Mouse (Mus musculus) adipocyte (in vitro differentiated cells): ENCODE results near the gene Oat.

Experiments
- DNase-seq: peaks from one replicate; pipeline ENCODE4 v3.0.0-alpha.2; 2016; ENCODE audit warnings: low spot score

The Oat gene

DNA sequence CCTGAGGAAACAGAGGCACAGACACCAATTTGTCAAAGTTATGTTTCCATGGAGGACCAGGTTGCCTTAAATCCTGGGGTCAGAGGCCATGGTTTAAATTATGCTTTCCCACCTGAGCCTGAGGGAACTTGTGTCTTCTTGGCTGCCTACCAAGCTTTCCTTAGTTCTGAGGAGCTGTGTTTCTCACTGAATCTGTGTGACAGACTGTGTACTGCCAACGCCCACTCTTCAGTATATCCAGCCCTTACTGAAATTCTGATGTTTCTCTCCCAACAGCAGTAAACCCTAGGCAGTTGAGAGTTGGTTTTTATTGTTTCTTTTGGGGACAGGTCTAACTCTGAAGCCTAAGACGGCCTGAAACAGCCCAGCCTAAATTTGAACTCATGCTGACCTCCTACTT lies 17.6 kb upstream of the Oat start:
- DNase-seq, result no peak

DNA sequence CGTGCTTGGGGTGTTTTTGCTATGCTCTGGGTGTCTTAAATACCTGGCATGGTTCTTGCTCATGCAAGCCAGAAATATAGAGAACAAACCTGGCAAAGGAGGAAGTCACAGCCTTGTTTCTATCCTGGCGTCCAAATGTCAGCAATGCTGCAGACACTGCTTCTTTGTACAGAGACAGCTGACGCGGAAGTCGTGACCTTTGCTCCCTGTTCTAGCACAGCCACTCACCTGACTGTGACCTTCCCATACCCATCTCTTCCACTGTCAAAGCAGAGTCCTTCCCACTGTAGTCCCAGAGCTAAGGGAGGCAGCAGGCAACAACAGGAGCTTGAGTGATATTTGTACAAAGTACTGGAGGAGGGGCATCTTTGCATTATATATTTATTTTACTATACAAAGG lies 13.4 kb upstream of the Oat start:
- no peak for DNase-seq

DNA sequence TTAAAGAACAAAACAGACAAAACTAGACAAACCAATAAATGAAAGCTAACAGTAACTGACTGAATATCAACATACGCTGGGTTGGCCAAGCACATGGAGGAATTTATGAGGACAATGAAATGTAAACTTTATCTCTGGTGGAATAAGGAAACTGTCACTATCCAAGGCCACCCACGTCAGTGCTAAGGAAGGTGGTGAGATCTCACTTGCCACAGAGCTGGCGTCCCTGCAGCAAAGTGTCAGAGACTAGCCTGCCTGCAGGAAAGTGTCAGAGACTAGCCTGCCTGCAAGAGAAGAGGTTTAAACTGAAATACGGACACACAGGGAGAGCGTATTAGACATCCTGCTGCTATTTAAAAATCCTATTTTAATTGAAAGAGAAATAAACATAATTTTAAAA lies 11.0 kb upstream of the Oat start:
- DNase-seq, result no peak

DNA sequence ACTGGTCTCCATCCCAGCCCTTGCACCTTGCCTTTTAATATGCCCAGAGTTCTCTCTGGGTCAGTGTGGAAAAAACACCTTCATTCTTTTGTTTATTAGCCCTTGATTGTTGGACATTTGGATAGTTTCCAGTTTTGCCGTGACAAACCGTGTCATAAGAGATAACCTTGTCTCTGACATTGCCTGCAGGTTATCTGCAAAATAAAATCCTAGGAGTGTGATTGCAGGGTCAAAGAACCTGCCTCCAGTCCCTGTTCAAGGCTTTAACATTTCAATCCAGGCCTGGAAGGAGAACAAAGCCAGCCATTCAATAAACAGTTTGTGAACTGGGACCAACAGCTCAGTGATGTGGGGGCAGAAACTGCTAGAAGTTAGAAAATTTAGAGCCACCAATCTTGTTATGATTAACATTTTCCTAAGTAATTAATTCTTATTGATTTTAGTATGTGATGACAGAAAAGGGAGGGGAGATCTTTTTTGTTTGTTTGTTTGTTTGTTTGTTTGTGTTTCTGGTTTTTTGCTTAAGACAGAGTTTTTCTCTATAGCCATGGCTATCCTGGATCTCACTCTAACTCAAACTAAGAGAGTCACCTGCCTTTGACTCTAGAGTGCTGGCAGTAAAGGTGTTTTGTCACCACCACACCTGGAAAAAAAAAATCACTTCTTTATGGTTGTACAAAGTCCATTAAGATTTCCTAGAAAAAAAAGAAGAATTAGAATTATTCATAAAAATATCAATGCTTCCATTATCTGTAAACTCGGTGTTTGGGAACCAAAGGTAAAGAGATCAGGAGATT lies 9.7 kb upstream of the Oat start:
- no peak for DNase-seq

DNA sequence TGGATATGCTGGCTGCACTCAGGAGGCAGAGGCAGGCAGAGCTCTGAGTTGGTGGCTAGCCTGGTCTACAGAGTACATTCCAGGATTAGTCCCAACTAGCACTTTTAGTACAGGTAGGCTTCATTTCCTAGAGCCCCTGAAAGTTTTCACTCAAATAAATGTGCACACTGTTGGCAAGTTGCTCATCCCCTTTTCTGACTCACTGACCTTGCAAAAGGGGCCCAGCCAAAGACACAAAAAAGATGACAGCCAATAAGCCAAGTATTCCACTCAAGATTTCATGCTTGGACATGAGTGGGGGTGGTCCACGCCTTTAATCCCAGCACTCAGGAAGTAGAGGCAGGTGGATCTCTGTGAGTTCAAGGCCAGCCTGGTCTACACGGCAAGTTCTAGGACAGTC lies 5.2 kb upstream of the Oat start:
- no peak for DNase-seq

DNA sequence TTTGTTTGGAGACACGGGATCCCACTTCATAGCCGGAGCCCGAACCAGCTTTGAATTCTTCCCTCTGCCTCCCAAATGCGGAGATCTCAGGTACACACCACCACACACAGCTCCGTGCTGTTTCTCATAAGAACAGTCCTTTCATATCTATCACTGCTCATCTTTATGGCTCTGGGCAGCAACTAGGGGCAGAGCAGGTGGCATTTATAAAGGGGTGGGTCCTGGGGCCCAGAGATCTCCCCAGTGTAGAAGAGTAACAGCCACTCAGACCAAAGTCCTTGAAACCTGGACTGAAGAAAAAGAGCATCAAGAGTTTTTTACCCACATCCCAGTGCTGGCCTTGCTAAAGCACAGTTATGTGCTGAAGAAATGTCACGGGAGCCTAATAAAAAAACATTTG lies 4.3 kb upstream of the Oat start:
- DNase-seq, result no peak

DNA sequence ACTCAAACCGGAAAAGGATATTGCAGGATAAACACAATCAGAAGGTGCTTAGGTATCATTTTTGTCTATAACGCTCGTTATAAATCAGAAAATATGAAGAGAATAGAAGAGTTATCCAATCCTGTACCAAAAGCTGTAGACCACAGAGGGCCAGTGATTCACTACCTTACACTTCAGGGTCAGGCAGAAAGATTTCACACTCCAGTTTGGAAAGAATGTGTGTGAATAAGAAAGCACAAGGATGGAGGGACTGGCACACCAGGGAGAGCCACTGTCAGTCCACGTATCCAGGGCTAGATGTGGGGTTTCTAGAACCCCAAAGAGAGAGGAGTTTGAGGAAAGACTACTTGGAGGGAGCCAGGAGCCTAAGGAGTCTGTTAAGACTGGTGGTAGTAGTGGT lies 693 bp upstream of the Oat start:
- DNase-seq, result no peak

DNA sequence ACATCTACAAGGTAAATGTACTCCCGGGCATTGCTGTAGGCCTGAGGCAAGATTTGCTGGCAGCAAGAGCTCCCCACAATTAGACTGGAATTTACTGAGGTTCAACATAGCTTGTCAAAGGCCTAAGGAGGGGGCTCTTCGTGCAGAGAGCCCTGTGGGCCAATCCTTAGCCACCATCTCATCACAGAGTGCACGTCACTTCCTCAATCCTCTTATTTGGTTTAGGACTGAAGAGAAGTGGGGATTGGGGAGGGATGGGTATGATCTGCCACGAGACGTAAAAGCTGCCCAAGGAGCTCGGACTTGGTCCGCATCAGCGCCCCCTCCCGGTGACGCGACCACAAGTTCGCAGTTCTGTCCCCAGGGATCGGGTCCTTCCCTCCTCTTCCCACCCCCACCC lies 575 bp downstream of the Oat start:
- DNase-seq, result peak; percentile 86

DNA sequence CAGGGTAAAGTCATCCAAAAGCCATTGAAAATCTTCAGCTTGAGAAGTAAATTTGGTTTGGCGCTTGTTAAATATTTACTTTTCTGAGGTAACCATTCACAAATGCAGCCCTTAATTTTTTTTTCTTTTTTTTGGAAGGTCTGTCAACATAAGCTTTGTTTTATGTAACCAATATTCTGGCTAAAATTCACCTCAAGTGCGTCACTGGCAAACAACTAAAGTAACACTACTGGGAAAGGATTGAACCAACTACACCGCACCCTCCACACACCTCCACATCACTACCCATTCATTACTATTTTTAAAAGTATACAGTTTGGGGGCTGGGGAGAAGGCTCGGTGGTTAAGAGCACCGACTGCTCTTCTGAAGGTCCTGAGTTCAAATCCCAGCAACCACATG lies 1.6 kb downstream of the Oat start:
- no peak for DNase-seq

DNA sequence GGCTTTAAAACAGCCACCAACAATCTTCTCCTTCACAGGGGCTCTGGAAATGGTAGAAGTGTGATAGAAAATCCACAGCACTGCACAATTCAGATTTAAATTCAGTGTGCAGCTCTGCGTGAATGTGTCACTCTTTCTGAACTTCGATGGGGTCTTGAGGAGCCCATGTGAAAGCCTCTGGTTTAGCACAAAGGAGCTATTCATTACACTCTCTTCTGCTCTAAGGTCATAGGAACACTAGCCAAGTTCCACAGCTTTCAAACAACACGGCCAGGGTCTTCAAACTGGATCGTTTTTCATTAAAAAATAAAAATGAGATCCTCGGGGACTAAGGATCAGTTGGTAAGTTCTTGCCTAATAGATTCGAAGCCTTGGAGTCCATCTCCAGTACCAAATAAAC lies 3.0 kb downstream of the Oat start:
- DNase-seq, result no peak

DNA sequence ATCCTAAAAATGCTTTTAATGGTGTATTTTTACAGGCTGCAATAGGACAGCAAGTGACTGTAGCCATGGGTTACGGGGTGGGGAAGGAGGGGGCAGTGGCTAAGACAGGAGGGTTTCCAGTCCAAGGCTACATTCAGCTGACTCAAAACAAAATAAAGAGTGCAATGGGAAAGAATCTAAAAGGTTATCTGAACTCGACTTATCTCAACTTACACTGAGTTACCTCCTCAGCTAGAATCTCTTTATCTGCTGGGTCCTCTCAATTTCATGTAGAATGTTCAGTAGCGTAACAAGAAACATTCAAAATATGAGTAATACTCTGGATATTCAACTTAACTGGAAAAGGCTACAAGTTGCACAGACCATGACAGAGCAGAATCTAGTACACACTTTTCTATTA lies 3.5 kb downstream of the Oat start:
- DNase-seq, result no peak

DNA sequence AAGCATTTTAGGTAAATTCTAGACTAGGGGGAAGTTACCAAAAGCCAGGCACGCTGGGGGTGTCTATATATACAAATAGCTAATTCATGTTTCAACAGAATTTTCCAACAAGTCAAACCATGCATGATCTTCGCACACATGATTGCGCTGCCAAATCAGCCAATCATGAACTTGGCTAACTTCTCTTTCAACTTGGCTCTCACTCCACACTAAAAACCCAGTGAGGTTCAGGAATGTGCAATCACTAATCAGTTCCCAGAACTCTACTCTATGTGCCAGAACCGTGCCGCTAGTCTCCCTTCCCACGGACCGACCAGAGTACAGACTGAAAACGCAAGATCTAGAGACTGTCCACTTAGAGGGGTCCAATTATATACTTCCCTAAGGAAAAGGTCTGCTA lies 4.7 kb downstream of the Oat start:
- peak; percentile 42 for DNase-seq

DNA sequence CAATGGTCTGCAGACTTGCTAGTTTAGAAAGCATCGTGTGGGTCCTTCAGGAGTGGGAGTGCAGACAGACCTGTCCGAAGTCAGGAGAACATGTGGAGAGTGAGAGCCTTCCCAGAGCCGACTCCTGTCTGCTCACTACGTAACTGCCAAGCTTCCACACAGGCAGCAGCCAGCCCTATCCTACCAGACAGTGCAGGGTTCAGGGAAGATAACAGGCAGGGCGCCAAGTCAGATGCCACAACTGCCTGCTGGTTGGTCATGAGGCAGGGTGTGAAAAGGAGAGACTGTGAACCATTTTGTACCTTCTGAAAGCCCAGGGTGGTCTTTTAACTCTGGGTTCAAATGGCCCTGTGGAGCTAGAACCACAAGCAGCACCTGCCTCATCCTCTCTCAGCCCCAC lies 6.1 kb downstream of the Oat start:
- DNase-seq, result peak; percentile 43

DNA sequence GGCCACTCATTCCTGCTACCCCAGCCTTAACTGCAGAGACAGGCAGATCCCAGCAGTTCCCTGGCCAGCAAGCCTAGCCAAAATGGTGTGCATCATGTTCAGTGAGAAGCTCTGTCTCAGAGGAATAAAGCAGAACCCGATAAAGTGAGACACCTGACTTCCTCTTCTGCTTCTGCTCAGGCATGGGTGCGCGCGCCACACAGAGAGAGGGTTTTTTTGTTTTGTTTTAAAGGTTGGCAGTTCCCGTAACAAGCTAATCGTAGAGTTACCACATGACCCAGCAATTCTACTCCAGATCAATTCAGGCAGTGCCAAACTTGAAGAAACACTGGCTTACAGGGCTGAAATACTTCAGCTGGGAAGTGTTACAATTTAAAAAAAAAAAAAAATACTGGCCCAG lies 7.4 kb downstream of the Oat start:
- peak; percentile 31 for DNase-seq

DNA sequence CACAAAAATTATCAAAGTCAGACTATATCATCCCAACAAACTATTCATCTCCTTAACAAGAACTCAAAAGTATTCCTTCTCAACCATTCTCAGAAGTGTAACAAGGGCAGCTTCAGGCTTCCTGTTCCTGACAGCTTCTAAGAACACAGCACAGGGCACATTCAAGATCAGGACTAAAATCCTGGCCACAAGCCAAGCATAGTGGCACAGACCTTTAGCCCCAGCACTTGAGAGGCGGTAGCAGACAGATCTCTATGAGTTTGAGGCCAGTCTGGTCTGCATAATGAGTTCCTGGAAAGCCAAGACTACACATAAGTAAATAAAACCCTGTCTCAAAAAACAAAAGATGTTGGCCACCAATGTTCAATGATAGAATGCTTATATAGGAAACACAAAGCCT lies 10.4 kb downstream of the Oat start:
- DNase-seq, result peak; percentile 15

DNA sequence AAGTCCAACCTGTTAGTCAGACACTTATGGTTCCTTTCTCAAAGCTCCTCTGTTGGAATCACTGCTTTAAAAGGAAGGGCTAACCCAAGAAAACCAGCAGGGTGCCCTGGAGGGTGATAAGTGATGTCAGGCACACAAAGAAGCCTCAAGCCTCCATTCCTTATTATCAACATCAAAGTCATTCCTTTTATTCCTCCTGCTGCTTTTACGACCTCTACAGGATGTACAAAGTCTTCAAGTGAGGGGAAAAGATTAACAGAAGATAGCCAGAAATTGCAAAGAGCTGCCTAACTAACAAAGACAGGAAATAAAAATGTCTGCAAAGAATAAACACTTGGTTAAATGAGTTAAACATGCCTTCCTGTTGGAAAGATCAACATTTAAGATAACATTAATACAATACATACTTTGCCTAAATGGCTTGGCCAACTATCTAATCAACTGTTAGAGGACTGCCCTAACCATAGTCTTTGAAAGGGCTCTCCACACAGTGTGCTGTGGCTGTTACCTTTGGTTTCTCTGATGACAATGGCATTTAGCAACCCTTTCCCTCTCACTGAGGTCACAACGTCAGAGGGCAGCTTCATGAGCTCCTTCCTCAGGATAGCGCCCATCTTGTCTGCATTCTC lies 16.9 kb downstream of the Oat start:
- DNase-seq, result no peak

DNA sequence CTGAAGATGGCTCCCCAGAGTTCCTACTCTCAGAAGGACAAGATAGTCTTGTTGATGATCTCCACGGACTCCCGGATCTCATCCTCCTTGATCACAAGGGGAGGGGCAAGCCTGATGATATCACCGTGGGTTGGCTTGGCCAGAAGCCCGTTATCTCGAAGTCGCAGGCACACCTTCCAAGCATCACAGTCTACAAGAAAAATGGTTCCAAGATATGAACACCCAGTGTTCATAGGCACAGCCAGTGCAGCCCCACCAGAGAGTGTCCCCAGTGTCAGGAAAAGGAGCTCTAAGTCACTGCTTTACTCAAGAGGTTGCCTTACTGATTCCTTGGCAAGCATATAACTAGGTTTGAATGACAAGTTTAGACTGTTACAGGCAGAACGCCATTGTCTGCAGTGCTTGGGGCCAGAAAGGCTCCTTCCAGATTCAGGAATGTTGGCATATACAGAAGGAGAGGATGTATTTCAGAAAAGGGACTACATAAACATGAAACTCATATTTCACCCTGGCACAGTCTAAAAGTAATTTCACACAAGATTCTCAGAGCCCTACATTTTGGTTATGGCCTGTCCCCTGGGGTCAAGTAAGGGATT lies 18.0 kb downstream of the Oat start:
- no peak for DNase-seq

DNA sequence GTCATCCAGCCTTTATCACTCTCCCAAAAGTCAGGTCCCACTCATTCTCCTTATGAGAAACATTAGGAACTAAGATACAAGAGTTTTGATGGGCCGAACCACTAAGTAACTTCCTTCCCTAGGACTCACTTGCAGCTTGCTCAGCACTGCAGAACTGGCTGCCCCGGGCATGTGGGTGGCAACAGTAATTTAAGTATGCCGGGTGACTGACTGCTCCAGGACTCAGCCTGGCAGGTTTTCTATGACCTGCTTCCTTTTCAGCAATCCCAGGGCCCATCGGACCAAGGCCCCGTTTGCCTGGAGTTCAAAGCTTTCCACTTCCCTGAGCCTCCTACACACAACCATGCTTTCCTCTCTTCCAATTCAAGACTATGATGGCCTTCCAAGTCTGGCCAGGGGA lies 19.6 kb downstream of the Oat start:
- DNase-seq, result no peak

DNA sequence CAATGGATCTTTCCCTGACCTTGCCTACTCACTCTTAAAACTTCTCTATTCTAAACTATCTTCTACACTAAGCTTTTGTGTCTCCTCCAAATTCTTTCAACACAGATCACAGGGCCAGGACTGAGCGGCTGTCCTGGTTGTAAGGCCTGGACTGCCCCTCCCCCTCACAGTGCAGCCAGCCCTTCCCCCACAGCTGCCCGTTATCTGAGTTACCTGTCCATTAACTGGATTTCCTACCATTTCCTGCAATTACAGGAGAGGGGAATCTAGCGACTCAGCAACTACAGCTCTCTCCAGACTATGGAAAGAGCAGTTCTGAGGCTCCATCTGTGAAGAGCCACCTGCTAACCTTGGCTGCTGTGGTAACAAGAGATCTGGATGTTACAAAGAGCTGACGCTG lies 20.3 kb downstream of the Oat start:
- DNase-seq, result no peak

DNA sequence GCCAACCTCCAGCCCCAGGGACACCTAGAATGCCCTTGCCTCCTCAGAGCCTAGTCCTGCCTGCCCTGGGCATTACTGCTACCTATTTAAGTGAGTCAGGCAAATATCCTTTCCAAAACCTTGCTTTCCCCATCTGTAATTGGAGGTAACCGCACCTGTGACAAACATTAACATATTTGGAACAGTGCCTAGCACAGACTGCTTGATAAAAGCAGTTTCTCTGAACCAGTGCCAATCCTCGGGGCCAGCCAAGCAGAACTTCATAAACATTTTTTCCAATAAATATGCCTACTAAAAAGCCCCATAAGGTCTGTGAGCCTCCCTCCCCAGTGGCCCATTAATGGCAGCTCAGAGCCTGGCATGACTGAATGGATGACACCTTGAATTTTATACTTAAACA lies 22.1 kb downstream of the Oat start:
- no peak for DNase-seq

DNA sequence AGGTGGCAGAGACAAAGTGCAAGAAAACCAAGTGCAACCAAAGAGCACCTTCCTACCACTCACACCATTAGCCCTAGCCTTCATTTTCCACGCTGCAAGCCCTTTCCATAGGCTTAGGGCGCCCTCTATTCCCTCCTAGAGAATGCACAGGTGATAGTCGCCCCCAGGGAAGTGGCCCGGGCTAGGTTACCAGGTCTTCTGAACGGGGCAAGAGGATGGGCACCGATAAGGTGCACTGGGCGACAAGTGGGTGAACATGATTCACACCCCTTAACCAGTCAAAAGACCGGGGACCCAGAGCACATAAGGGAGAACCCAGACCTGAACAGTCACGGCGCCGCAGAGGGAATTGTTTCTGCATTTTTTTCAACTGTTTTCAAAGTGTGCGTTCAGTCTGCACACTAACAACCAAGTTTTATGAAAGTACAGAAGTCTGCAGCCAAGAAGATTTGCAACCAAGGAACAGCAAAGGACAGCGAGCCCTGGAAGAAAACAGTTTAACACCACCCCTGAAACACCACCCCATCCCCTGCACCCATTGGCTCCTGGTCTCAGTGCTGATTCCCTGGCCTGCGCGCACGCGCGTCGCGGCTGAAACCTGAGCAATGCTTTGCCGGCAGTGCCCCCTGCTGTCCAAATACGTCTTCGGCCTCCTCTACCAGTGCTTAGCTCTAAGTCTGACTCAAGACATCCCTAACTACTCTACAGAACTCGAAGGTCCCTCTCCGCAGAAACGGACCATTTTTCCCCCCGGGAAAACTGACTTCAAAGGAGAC lies 24.7 kb downstream of the Oat start:
- peak; percentile 92 for DNase-seq

DNA sequence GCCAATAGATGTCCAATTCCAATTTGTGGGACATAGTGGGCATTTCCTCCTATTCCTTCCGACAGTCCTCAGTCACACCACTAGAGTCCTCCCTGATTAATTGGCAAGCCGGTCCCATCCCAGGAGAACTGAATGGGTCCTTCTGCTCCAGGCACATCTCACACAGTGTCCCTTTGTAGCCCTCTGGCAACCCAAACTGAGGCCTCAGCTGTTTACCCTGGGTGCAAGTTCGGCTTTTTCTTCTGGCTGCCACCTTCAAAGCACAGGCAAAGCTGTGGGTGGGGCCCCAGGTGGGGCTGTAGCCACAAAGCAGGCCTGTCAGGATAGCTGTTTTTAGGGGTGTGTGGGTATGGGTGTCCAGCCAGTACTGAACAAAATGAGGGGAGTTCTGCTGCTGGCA lies 29.1 kb downstream of the Oat start:
- no peak for DNase-seq

DNA sequence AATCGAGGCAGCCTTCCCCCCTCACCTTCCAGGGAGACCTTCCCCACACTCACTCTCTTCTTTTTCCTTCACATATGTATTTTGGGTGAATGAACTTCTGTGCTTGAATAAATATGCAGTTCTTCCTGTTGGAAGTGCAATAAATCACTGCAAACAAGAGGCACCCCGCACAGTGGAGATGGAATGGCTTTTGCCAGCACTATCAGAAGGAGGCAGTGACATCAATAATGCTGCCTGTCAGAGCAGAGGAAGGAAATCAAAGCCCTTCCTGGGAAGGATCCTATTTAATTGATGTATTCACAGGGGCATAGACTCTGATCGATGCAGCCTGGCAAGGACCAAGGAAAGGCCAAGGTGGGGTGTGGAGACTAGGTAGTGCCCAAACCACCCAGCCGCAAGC lies 33.8 kb downstream of the Oat start:
- DNase-seq, result no peak
